In genomic region chr6:55288007-55288602, GRCm38 (mm10) we compare ENCODE assay signal across 18 mouse cellular contexts. TPM values are rescaled to one million over a fixed set of nuclear protein-coding genes. Genes with fewer than 3 reads are reported as not detected.
DNase-seq lines count a peak whose midpoint lies in the region; ATAC-seq and TF ChIP-seq lines count a peak whose summit lies in the region.
"Had no signal": no experiment of that assay in that cellular context is flagged by ENCODE, and none has a peak within 500 bp of the region (broad histone marks: within the 10 kb centered on the region; RNA-seq: fewer than 3 reads in every experiment).

No protein-coding gene starts in this region.

- H3K4me1 ChIP-seq in liver, embryonic 13.5 days (replicated peaks) = peaks cover 19% of the 10 kb centered on the region
- no peaks in the 10 kb centered on the region for H3K4me1 ChIP-seq in liver, postnatal 0 days (ENCODE audit: insufficient read depth)
- H3K4me1 ChIP-seq: hindbrain, embryonic 15.5 days had no signal

- no peak for DNase-seq in liver, embryonic 13.5 days
- DNase-seq in liver (no peak), Patski (ENCODE audit: low read depth, low spot score) (peak; percentile 79)
- DNase-seq in kidney, adult 9 months = peak; percentile 66
- no peak for DNase-seq in liver, postnatal 0 days
- no peak for DNase-seq in spleen, adult 18-20 months
- DNase-seq: cerebellum, postnatal 10 days; embryo, embryonic 11 days; forebrain, postnatal 0 days; gastrocnemius, adult 2 months; heart, adult 18-20 months; lung, postnatal 36 days; thymus, postnatal 36 days had no signal

- no peak for TF ChIP-seq CTCF in Patski (IDR thresholded peaks at IDR 0.05)
- TF ChIP-seq CTCF in liver, postnatal 0 days (IDR thresholded peaks at IDR 0.05; ENCODE audit: low read depth) = no peak

- no peak overlapping the region for H3K9ac ChIP-seq in liver, embryonic 13.5 days
- H3K9ac ChIP-seq in liver, postnatal 0 days (replicated peaks) = 0 out of 2 replicates have a peak overlapping the region, but pooled peaks have one; percentile 21
- H3K9ac ChIP-seq: forebrain, postnatal 0 days; hindbrain, embryonic 15.5 days had no signal

- WGBS in liver, embryonic 13.5 days (ENCODE audit: insufficient replicate concordance) = 70% methylated on average over 5 of the region's 5 CpGs
- WGBS in liver, postnatal 0 days (ENCODE audit: insufficient replicate concordance) = 66% methylated on average over 5 of the region's 5 CpGs

- H3K27me3 ChIP-seq in liver, embryonic 13.5 days = no peaks in the 10 kb centered on the region
- H3K27me3 ChIP-seq in Patski = no peaks in the 10 kb centered on the region
- H3K27me3 ChIP-seq in liver, postnatal 0 days (ENCODE audit: insufficient read depth, low read length) = no peaks in the 10 kb centered on the region
- H3K27me3 ChIP-seq: hindbrain, embryonic 15.5 days had no signal

- peak; percentile 49 for ATAC-seq in liver, embryonic 13.5 days (ENCODE audit: low read depth)
- peak; percentile 75 for ATAC-seq in Patski
- ATAC-seq in liver, postnatal 0 days = no peak
- no peak for ATAC-seq in inflammation-experienced regulatory T-cells, adult 6 months
- ATAC-seq: forebrain, postnatal 0 days had no signal

- no peak for TF ChIP-seq EP300 in liver, postnatal 0 days (IDR thresholded peaks at IDR 0.05; ENCODE audit: low read depth)

- in situ Hi-C loops in Patski (cut with MboI; ENCODE audit: low pct_unique_long_range_greater_than_20kb) = no loop called here

- POLR2A ChIA-PET in Patski (lab: Charles Lee) = interaction anchor here (1.0 kb wide), 1 partner anchor 11 kb away, joined by 4 read pairs; no protein-coding TSS in a partner anchor

- no peaks in the 10 kb centered on the region for H3K9me3 ChIP-seq in liver, embryonic 13.5 days (replicated peaks)
- H3K9me3 ChIP-seq in liver, postnatal 0 days (ENCODE audit: low read length) = no peaks in the 10 kb centered on the region
- H3K9me3 ChIP-seq: hindbrain, embryonic 15.5 days had no signal

- H3K27ac ChIP-seq in liver, embryonic 13.5 days = no peak overlapping the region
- no peak overlapping the region for H3K27ac ChIP-seq in liver, postnatal 0 days (ENCODE audit: low read depth)
- H3K27ac ChIP-seq: gastrocnemius, adult 2 months; hindbrain, embryonic 15.5 days; layer of hippocampus, adult 2 months; midbrain, embryonic 10.5 days; stomach, postnatal 0 days had no signal

- CTCF ChIA-PET in Patski (lab: Charles Lee) = no interaction called here

- no peaks in the 10 kb centered on the region for H3K36me3 ChIP-seq in liver, embryonic 13.5 days
- H3K36me3 ChIP-seq in liver, postnatal 0 days (replicated peaks; ENCODE audit: insufficient read depth, low read length) = no peaks in the 10 kb centered on the region
- H3K36me3 ChIP-seq: hindbrain, embryonic 15.5 days had no signal

- H3K4me2 ChIP-seq in liver, embryonic 13.5 days = no peak overlapping the region
- no peak overlapping the region for H3K4me2 ChIP-seq in liver, postnatal 0 days (ENCODE audit: low read depth, low read length)
- H3K4me2 ChIP-seq: hindbrain, embryonic 15.5 days had no signal

- no peak overlapping the region for H3K4me3 ChIP-seq in liver, embryonic 13.5 days (replicated peaks)
- no peak overlapping the region for H3K4me3 ChIP-seq in liver, postnatal 0 days (ENCODE audit: low read depth, low read length)
- H3K4me3 ChIP-seq: gastrocnemius, adult 2 months; hindbrain, embryonic 15.5 days; layer of hippocampus, adult 2 months; midbrain, embryonic 10.5 days had no signal

RNA-seq across cellular contexts. Expression of gene Aqp1, which starts 48.1 kb away (rescaled TPM):
- 41.7 and 45.2 TPM in 2 replicates for polyA plus RNA-seq in liver, embryonic 13.5 days (2015; fragmentation: Nextera tagmentation; extraction: Ambion mirVana)
- 259 TPM for polyA plus RNA-seq in Patski (2021)
- polyA plus RNA-seq in liver, postnatal 0 days (2015; fragmentation: Nextera tagmentation; extraction: Ambion mirVana) = 134 and 135 TPM in 2 replicates
- polyA plus RNA-seq in inflammation-experienced regulatory T-cells, adult 6 months (2017; shearing (Covaris generic)) = not detected

Comparison
In these comparisons a context has a peak if more than half of its experiments do, and no peak if none do; other contexts are left out.
1. ATAC-seq: peak in liver, embryonic 13.5 days (single experiment) and Patski (single experiment); none in liver, postnatal 0 days (single experiment) and inflammation-experienced regulatory T-cells, adult 6 months (single experiment).
2. DNase-seq: peak in Patski (single experiment) and kidney, adult 9 months (single experiment); none in liver, embryonic 13.5 days (single experiment), liver (single experiment), liver, postnatal 0 days (single experiment) and spleen, adult 18-20 months (0 of 2).
3. RNA of gene Aqp1, which starts 48.1 kb away (polyA plus RNA-seq): 259 TPM in Patski (single experiment), 134 to 135 TPM in liver, postnatal 0 days and 41.7 to 45.2 TPM in liver, embryonic 13.5 days; not detected in inflammation-experienced regulatory T-cells, adult 6 months; every median in the first group is over 10 times any median in the second.